Mouse (Mus musculus) forebrain, embryonic 11.5 days (tissue): ENCODE data around the gene Etv3. TPM values are rescaled to one million over a fixed set of nuclear protein-coding genes. Genes with fewer than 3 reads are reported as not detected.

ENCODE experiments used
- ATAC-seq: fragments of 200-750 bp; cut with Nextera tagmentation; replicated peaks from 2 replicates; pipeline ENCODE4 v1.8.0; 2017; ENCODE audit warnings: moderate TSS enrichment; ENCODE audit not compliant: low FRiP score
- DNase-seq: peaks from one replicate; pipeline ENCODE4 v3.0.0-alpha.2; 2017; ENCODE audit warnings: low spot score
- H3K27ac ChIP-seq: fragments of 300-500 bp; sonication (generic); 2 replicates; pipeline ENCODE4 v1.5.1; 2014; ENCODE audit warnings: low read depth, low read length
- H3K27me3 ChIP-seq: fragments of 300-500 bp; sonication (generic); 2 replicates; pipeline ENCODE4 v1.6.1; 2014; ENCODE audit warnings: mild to moderate bottlenecking, low read length, mixed read lengths; ENCODE audit not compliant: control insufficient read depth, insufficient read depth
- H3K36me3 ChIP-seq: fragments of 300-500 bp; sonication (generic); 2 replicates; pipeline ENCODE4 v1.6.1; 2014; ENCODE audit warnings: mild to moderate bottlenecking, low read length, moderate library complexity, mixed read lengths; ENCODE audit not compliant: control insufficient read depth, insufficient read depth
- H3K4me1 ChIP-seq: fragments of 300-500 bp; sonication (generic); replicated peaks from 2 replicates; pipeline ENCODE4 v1.6.1; 2014; ENCODE audit warnings: low read length, mixed read lengths; ENCODE audit not compliant: control insufficient read depth, insufficient read depth
- H3K4me2 ChIP-seq: fragments of 300-500 bp; sonication (generic); 2 replicates; pipeline ENCODE4 v1.6.1; 2014; ENCODE audit warnings: low read depth, mild to moderate bottlenecking, low read length, moderate library complexity, mixed read lengths; ENCODE audit not compliant: severe bottlenecking
- H3K4me3 ChIP-seq: fragments of 300-500 bp; sonication (generic); 2 replicates; pipeline ENCODE4 v1.5.1; 2014; ENCODE audit warnings: low read depth, low read length
- H3K9ac ChIP-seq: fragments of 300-500 bp; sonication (generic); 2 replicates; pipeline ENCODE4 v1.6.1; 2014; ENCODE audit warnings: low read length
- H3K9me3 ChIP-seq: fragments of 300-500 bp; sonication (generic); 2 replicates; pipeline ENCODE4 v1.6.1; 2016; ENCODE audit warnings: low read length, mixed read lengths; ENCODE audit not compliant: control insufficient read depth
- WGBS: fragments of 180-500 bp; shearing (Covaris S2); extraction: QIAGEN DNeasy Blood & Tissue Kit; methylation state at CpG from one replicate; pipeline ENCODE4 v1.1.7; 2014; 5-methylcytosine and 5-hydroxymethylcytosine counted together
- polyA plus RNA-seq: library from polyadenylated mRNA; unstranded; fragments of >200 nt; fragmentation: Nextera tagmentation; extraction: Ambion mirVana; gene quantifications from 2 replicates; pipeline ENCODE4 v1.2.1, GENCODE M21; 2014

The Etv3 gene
- polyA plus RNA-seq, 1 experiment from 2014 or later: 10.6 TPM

GRCm38 (mm10) chr3:87556668-87557278 lies 31.6 kb downstream of the Etv3 start:
- ATAC-seq (no peak), DNase-seq (no peak)
- Histone ChIP-seq H3K36me3 (no peaks in the 10 kb centered on the region), H3K4me2 (no peak overlapping the region), H3K27me3 (no peaks in the 10 kb centered on the region), H3K4me3 (no peak overlapping the region), H3K4me1 (no peaks in the 10 kb centered on the region), H3K9me3 (no peaks in the 10 kb centered on the region), H3K27ac (no peak overlapping the region), H3K9ac (no peak overlapping the region)
- WGBS: 87% methylated on average over 12 of the region's 12 CpGs

GRCm38 (mm10) chr3:87560156-87560555 lies 34.9 kb downstream of the Etv3 start:
- Histone ChIP-seq H3K27me3 (no peaks in the 10 kb centered on the region), H3K4me3 (no peak overlapping the region), H3K27ac (no peak overlapping the region), H3K4me2 (no peak overlapping the region), H3K4me1 (no peaks in the 10 kb centered on the region), H3K9ac (no peak overlapping the region), H3K9me3 (no peaks in the 10 kb centered on the region), H3K36me3 (no peaks in the 10 kb centered on the region)
- ATAC-seq (no peak), DNase-seq (no peak)
- 64% methylated on average over 3 of the region's 3 CpGs for WGBS

GRCm38 (mm10) chr3:87561434-87561833 lies 36.2 kb downstream of the Etv3 start:
- Histone ChIP-seq H3K9me3 (no peaks in the 10 kb centered on the region), H3K9ac (no peak overlapping the region), H3K4me1 (no peaks in the 10 kb centered on the region), H3K4me2 (no peak overlapping the region), H3K36me3 (no peaks in the 10 kb centered on the region), H3K27me3 (no peaks in the 10 kb centered on the region), H3K27ac (no peak overlapping the region), H3K4me3 (no peak overlapping the region)
- WGBS: 84% methylated on average over 8 of the region's 8 CpGs
- ATAC-seq (no peak), DNase-seq (no peak)

- no peak overlapping the region for H3K4me2 ChIP-seq
- DNase-seq (peak; percentile 91), ATAC-seq (no peak)
- H3K27me3 ChIP-seq: no peaks in the 10 kb centered on the region
- 6% methylated on average over 6 of the region's 6 CpGs for WGBS
- no peak overlapping the region for H3K4me3 ChIP-seq
- H3K4me1 ChIP-seq: no peaks in the 10 kb centered on the region
- H3K9me3 ChIP-seq: no peaks in the 10 kb centered on the region
- no peak overlapping the region for H3K27ac ChIP-seq
- H3K9ac ChIP-seq: no peak overlapping the region
- H3K36me3 ChIP-seq: no peaks in the 10 kb centered on the region
These were observed 37.2 kb downstream of the Etv3 start for GRCm38 (mm10) chr3:87562370-87562769.

GRCm38 (mm10) chr3:87563466-87563865 lies 38.3 kb downstream of the Etv3 start:
- ATAC-seq: no peak
- H3K4me3 ChIP-seq: no peak overlapping the region
- H3K36me3 ChIP-seq: no peaks in the 10 kb centered on the region
- WGBS: 83% methylated on average over 5 of the region's 5 CpGs
- H3K4me2 ChIP-seq: no peak overlapping the region
- no peaks in the 10 kb centered on the region for H3K27me3 ChIP-seq
- DNase-seq: no peak
- H3K9me3 ChIP-seq: no peaks in the 10 kb centered on the region
- no peak overlapping the region for H3K9ac ChIP-seq
- no peak overlapping the region for H3K27ac ChIP-seq
- no peaks in the 10 kb centered on the region for H3K4me1 ChIP-seq

- DNase-seq (no peak), ATAC-seq (peak; percentile 12)
- Histone ChIP-seq H3K9me3 (no peaks in the 10 kb centered on the region), H3K4me1 (no peaks in the 10 kb centered on the region), H3K36me3 (no peaks in the 10 kb centered on the region), H3K27me3 (no peaks in the 10 kb centered on the region), H3K4me2 (peak overlapping the region; percentile 50; the same call in 1 of the 2 replicates), H3K4me3 (no peak overlapping the region), H3K27ac (peak overlapping the region; percentile 84), H3K9ac (peak overlapping the region; percentile 39)
- WGBS: 76% methylated on average over 6 of the region's 6 CpGs
These were observed 40.4 kb downstream of the Etv3 start for GRCm38 (mm10) chr3:87565623-87566022.

GRCm38 (mm10) chr3:87566066-87566465 lies 40.9 kb downstream of the Etv3 start:
- Histone ChIP-seq H3K4me2 (peak overlapping the region; percentile 50), H3K4me3 (no peak overlapping the region), H3K4me1 (no peaks in the 10 kb centered on the region), H3K36me3 (no peaks in the 10 kb centered on the region), H3K9me3 (no peaks in the 10 kb centered on the region), H3K9ac (peak overlapping the region; percentile 39), H3K27me3 (no peaks in the 10 kb centered on the region), H3K27ac (peak overlapping the region; percentile 84)
- WGBS: 1% methylated on average over 4 of the region's 4 CpGs
- peak; percentile 100 for ATAC-seq
- DNase-seq: peak; percentile 85

- 93% methylated on average over 14 of the region's 14 CpGs for WGBS
These were observed 42.3 kb downstream of the Etv3 start for GRCm38 (mm10) chr3:87567497-87567896.

GRCm38 (mm10) chr3:87568681-87569080 lies 43.5 kb downstream of the Etv3 start:
- H3K27ac ChIP-seq: no peak overlapping the region
- H3K4me2 ChIP-seq: no peak overlapping the region
- ATAC-seq: no peak
- no peaks in the 10 kb centered on the region for H3K4me1 ChIP-seq
- no peaks in the 10 kb centered on the region for H3K27me3 ChIP-seq
- H3K9ac ChIP-seq: no peak overlapping the region
- no peak for DNase-seq
- no peaks in the 10 kb centered on the region for H3K36me3 ChIP-seq
- 96% methylated on average over 5 of the region's 5 CpGs for WGBS
- H3K4me3 ChIP-seq: no peak overlapping the region
- no peaks in the 10 kb centered on the region for H3K9me3 ChIP-seq

More at GRCm38 (mm10) chr3:87567497-87567896, 42.3 kb downstream of the Etv3 start:
- Histone ChIP-seq H3K9ac (no peak overlapping the region), H3K4me1 (no peaks in the 10 kb centered on the region), H3K4me3 (no peak overlapping the region), H3K9me3 (no peaks in the 10 kb centered on the region), H3K36me3 (no peaks in the 10 kb centered on the region), H3K4me2 (no peak overlapping the region), H3K27ac (no peak overlapping the region), H3K27me3 (no peaks in the 10 kb centered on the region)
- no peak for DNase-seq
- no peak for ATAC-seq
